Mouse (Mus musculus) embryonic facial prominence, embryonic 13.5 days (tissue): ENCODE results near the gene Surf6. TPM values are rescaled to one million over a fixed set of nuclear protein-coding genes. Genes with fewer than 3 reads are reported as not detected.

ENCODE experiments used
- ATAC-seq: fragments of 200-750 bp; cut with Nextera tagmentation; 2 replicates; pipeline ENCODE4 v1.8.0; 2017; ENCODE audit warnings: low read depth; ENCODE audit not compliant: insufficient number of reproducible peaks, insufficient read depth, low FRiP score, low TSS enrichment
- H3K27ac ChIP-seq: fragments of 300-500 bp; sonication (generic); 2 replicates; pipeline ENCODE4 v1.5.1; 2015; ENCODE audit warnings: moderate library complexity, mild to moderate bottlenecking, inconsistent platforms
- H3K27me3 ChIP-seq: fragments of 300-500 bp; sonication (generic); 2 replicates; pipeline ENCODE4 v1.6.1; 2015; ENCODE audit warnings: mild to moderate bottlenecking, inconsistent platforms
- H3K36me3 ChIP-seq: fragments of 300-500 bp; sonication (generic); 2 replicates; pipeline ENCODE4 v1.6.1; 2015; ENCODE audit warnings: mild to moderate bottlenecking, inconsistent platforms
- H3K4me1 ChIP-seq: fragments of 300-500 bp; sonication (generic); 2 replicates; pipeline ENCODE4 v1.6.1; 2015; ENCODE audit warnings: inconsistent platforms
- H3K4me2 ChIP-seq: fragments of 300-500 bp; sonication (generic); 2 replicates; pipeline ENCODE4 v1.6.1; 2015; ENCODE audit warnings: moderate library complexity, mild to moderate bottlenecking, inconsistent platforms
- H3K4me3 ChIP-seq: fragments of 300-500 bp; sonication (generic); 2 replicates; pipeline ENCODE4 v1.5.1; 2015; ENCODE audit warnings: mild to moderate bottlenecking, inconsistent platforms
- H3K9ac ChIP-seq: fragments of 300-500 bp; sonication (generic); 2 replicates; pipeline ENCODE4 v1.6.1; 2015; ENCODE audit warnings: mild to moderate bottlenecking, inconsistent platforms
- H3K9me3 ChIP-seq: fragments of 300-500 bp; sonication (generic); 2 replicates; pipeline ENCODE4 v1.6.1; 2016; ENCODE audit warnings: inconsistent platforms
- WGBS: fragments of 180-500 bp; shearing (Covaris S2); methylation state at CpG from one replicate; pipeline ENCODE4 v1.1.7; 2015; ENCODE audit warnings: mixed read lengths; 5-methylcytosine and 5-hydroxymethylcytosine counted together
- polyA plus RNA-seq: library from polyadenylated mRNA; unstranded; fragments of >200 nt; fragmentation: Nextera tagmentation; extraction: Ambion mirVana; gene quantifications from 2 replicates; pipeline ENCODE4 v1.2.1, GENCODE M21; 2015

Surf6 gene
- polyA plus RNA-seq: 32.9 and 33.1 TPM in 2 replicates

DNA sequence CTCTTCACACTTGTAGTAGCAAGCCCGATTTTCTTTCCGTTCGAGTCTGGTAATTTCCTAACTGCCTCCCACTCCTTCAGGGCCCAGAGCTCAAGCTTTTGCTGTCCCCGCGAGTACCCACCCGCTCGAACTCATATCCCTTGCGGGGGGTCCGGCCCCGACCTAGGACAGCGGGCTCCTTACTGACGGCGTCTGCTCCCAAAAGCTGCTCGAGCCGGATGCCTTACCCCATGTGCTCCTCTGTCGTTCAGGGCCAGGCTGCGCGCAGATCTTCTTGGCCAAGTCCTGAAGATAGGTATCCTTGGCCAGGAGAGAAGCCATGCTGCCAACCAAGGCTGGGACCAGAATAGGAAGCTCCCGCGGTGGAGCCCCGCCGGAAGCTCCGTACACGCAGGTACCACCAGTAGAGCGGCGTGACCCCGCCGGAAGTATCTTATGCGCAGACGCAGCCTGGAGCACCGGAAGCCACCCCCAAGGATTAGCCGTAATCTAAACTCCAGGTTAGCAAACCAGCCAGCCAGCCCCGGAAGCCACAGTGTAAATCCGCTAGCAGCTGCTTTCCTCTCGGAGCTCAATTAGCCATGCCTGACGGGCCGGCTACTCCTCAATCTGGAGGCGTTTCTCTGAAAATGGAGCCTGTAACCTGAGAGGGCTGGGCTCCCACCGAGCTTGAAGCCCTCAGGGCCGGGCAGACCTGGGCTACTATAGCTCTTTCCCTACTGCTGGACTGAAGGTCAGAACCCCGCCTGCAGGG lies at the start of gene Surf6:
TSS of gene Surf6 (minus strand) at position 413 of the 754 bp plus-strand sequence.
- Histone ChIP-seq H3K4me1 (peaks cover 21% of the 10 kb centered on the region), H3K9me3 (no peaks in the 10 kb centered on the region), H3K27ac (peak within 1 kb of the TSS; percentile 91), H3K4me2 (peak within 1 kb of the TSS; percentile 84), H3K9ac (peak within 1 kb of the TSS; percentile 85), H3K36me3 (peaks cover 59% of the 10 kb centered on the region), H3K4me3 (peak within 1 kb of the TSS; percentile 82), H3K27me3 (no peaks in the 10 kb centered on the region)
- WGBS: under 1% methylated on average over 41 of the region's 41 CpGs
- peak; percentile 88 for ATAC-seq

DNA sequence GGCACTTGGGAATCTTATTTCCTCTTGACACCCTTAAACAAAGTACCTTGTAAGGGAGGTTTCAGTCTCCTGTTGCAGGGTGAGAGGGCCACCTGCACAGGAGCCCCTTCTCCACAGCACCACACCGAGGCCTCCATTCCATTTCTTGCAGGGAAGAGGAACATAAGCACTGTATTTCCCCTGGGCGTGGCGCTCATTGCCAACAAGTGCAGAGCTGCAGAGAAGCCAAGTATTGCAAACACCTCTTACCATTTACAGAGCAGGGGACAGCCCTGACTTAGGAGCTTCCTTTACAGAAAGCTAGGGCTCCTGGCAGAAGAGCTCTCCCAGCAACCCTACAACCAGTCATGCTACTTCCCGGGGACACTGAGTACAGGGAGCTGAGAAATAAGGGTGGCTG lies 49.5 kb upstream of the Surf6 start:
- WGBS: 88% methylated on average over 4 of the region's 4 CpGs
- Histone ChIP-seq H3K4me2 (no peak overlapping the region), H3K4me1 (no peaks in the 10 kb centered on the region), H3K9me3 (no peaks in the 10 kb centered on the region), H3K27ac (no peak overlapping the region), H3K9ac (no peak overlapping the region), H3K36me3 (peaks cover 97% of the 10 kb centered on the region), H3K4me3 (no peak overlapping the region), H3K27me3 (no peaks in the 10 kb centered on the region)
- no peak for ATAC-seq

DNA sequence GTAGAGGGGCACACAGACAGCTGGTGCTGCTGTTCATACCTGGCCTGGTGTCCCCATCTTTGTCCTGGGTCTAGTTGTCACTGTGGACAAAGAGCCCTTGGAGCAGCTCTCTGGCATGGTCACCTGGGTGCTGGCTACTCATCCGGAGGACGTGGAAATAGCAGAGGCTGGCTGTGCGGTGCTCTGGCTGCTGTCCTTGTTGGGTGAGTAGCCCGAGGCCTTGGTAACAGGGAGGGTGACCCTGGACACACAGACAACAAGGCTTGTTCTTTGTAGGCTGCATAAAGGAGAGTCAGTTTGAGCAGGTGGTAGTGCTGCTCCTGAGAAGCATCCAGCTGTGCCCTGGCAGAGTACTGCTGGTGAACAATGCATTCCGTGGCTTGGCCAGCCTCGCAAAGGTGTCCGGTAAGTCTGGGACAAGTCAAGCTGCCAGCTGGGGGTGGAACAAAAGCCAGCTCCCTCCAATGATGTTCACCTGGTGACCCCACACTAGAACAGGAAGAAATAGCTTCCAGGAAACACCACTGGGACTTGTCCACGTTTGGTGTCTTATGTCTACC lies 48.7 kb upstream of the Surf6 start:
- Histone ChIP-seq H3K9me3 (no peaks in the 10 kb centered on the region), H3K4me2 (no peak overlapping the region), H3K4me1 (no peaks in the 10 kb centered on the region), H3K4me3 (no peak overlapping the region), H3K36me3 (peaks cover 97% of the 10 kb centered on the region), H3K9ac (no peak overlapping the region), H3K27me3 (no peaks in the 10 kb centered on the region), H3K27ac (no peak overlapping the region)
- WGBS: 86% methylated on average over 8 of the region's 8 CpGs
- no peak for ATAC-seq

DNA sequence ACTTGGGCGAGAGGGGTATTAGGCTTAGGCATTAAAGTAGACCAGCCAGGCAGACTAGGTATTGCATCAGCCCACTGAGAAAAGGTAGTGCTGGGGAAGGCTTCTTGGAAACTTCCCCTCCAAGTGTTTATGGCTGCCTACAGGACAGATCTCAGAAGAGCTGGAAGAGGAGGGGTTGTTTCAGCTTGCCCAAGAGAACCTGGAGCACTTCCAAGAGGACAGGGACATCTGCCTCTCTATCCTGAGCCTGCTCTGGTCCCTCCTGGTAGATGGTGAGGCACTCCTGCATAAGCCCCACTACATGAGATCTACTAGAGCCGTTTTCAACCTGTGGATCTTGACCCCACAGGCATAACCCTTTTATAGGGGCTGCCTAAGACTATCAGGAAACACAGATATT lies 47.7 kb upstream of the Surf6 start:
- Histone ChIP-seq H3K4me1 (no peaks in the 10 kb centered on the region), H3K27me3 (no peaks in the 10 kb centered on the region), H3K4me3 (no peak overlapping the region), H3K27ac (no peak overlapping the region), H3K9ac (no peak overlapping the region), H3K4me2 (no peak overlapping the region), H3K36me3 (peaks cover 88% of the 10 kb centered on the region), H3K9me3 (no peaks in the 10 kb centered on the region)
- no peak for ATAC-seq
- WGBS: 90% methylated on average over 2 of the region's 2 CpGs

DNA sequence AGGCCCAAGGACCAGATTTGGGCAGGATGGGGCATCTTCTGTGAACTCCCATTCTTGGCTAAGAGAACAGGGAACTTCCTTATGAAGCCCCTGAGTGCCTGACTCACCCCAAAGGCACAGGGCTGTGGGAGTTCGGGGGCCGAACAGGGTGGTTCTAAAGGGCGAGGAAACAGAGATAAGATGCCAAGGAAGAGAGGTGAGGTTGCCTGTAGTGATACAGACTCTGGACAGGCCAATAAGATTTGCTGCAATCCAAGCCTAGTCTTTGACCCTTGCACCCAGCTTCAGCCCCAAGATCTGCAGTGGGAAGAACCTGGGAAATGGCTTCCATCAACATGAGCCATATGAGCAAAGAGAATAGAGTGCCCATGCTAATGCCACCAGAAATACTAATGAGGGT lies 40.6 kb upstream of the Surf6 start:
- no peak overlapping the region for H3K4me3 ChIP-seq
- no peak overlapping the region for H3K27ac ChIP-seq
- H3K4me1 ChIP-seq: no peaks in the 10 kb centered on the region
- no peaks in the 10 kb centered on the region for H3K27me3 ChIP-seq
- no peaks in the 10 kb centered on the region for H3K9me3 ChIP-seq
- no peak for ATAC-seq
- WGBS: 80% methylated on average over 3 of the region's 3 CpGs
- no peak overlapping the region for H3K4me2 ChIP-seq
- H3K9ac ChIP-seq: no peak overlapping the region
- peaks cover 17% of the 10 kb centered on the region; the same call in 1 of the 2 replicates for H3K36me3 ChIP-seq

DNA sequence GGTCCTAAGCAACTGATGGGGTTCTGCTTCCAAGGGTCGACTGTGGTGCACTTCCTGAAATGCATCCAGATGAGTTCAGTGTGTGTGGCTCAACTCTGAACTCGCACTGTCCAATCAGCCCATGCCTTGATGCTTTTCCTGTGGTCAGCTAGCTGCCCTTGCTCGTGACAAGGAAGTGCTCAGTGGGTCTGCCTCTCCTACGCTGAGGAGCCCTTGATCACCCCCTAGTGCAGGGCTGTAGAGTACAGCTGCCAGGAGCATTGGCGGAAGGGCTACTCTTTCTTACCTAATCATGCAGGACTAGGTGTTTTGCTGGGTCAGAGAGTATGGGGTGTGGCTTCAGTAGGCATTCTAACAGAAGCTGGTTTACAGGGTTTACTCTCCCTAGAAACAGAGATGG lies 38.9 kb upstream of the Surf6 start:
- Histone ChIP-seq H3K4me1 (no peaks in the 10 kb centered on the region), H3K9me3 (no peaks in the 10 kb centered on the region), H3K9ac (no peak overlapping the region), H3K27ac (no peak overlapping the region), H3K36me3 (peaks cover 2% of the 10 kb centered on the region; the same call in 1 of the 2 replicates), H3K27me3 (no peaks in the 10 kb centered on the region), H3K4me3 (no peak overlapping the region), H3K4me2 (no peak overlapping the region)
- 38% methylated on average over 5 of the region's 5 CpGs for WGBS
- ATAC-seq: no peak

DNA sequence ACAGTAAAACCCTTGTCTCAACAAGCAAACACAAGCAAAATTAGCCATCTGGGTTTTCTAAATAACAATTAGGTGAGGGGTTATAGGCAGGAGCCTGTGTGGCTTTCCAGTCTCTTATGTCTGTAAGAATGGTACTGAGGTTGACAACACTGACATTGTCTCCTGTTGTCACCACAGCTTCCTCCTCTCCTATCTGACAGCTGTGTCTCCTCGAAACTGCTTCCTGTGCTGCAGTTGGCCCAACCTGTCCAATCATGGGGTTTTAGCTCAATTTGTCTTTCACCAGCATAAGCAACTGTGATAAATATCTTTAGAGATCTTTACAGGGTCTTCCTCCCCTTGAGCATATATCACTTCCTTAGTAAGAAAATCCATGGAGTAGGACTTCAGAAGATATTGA lies 33.7 kb upstream of the Surf6 start:
- 59% methylated on average over 1 of the region's 1 CpGs for WGBS
- Histone ChIP-seq H3K9me3 (no peaks in the 10 kb centered on the region), H3K9ac (no peak overlapping the region), H3K36me3 (0 out of 2 replicates have a peak, but pooled peaks cover 3% of the 10 kb centered on the region), H3K4me2 (no peak overlapping the region), H3K27ac (no peak overlapping the region), H3K4me3 (no peak overlapping the region), H3K27me3 (no peaks in the 10 kb centered on the region), H3K4me1 (peaks cover 13% of the 10 kb centered on the region)
- no peak for ATAC-seq

DNA sequence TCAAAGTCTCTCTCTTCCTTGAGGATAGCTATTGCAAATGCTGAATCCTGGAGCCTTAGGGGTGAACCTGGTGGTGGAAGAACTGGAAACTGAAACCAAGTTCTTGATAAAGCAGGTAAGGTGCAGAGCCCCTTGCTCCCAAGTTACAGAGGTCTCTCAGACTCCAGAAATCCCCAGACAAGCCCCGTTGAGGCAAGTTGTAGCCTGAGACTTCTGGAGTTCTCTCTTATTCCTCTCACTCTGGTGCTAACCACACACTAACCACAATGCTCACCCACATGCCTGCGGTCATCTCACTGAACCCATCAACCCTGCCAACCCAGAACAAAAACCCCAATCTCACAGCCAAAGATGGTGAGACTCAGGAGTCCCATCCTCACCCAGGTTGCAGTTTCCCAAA lies 32.6 kb upstream of the Surf6 start:
- H3K9ac ChIP-seq: no peak overlapping the region
- WGBS: 93% methylated on average over 2 of the region's 2 CpGs
- no peaks in the 10 kb centered on the region for H3K27me3 ChIP-seq
- H3K27ac ChIP-seq: no peak overlapping the region
- no peak overlapping the region for H3K4me2 ChIP-seq
- no peak overlapping the region for H3K4me3 ChIP-seq
- no peak for ATAC-seq
- no peaks in the 10 kb centered on the region for H3K9me3 ChIP-seq
- H3K4me1 ChIP-seq: peaks cover 25% of the 10 kb centered on the region
- H3K36me3 ChIP-seq: peaks cover 14% of the 10 kb centered on the region

DNA sequence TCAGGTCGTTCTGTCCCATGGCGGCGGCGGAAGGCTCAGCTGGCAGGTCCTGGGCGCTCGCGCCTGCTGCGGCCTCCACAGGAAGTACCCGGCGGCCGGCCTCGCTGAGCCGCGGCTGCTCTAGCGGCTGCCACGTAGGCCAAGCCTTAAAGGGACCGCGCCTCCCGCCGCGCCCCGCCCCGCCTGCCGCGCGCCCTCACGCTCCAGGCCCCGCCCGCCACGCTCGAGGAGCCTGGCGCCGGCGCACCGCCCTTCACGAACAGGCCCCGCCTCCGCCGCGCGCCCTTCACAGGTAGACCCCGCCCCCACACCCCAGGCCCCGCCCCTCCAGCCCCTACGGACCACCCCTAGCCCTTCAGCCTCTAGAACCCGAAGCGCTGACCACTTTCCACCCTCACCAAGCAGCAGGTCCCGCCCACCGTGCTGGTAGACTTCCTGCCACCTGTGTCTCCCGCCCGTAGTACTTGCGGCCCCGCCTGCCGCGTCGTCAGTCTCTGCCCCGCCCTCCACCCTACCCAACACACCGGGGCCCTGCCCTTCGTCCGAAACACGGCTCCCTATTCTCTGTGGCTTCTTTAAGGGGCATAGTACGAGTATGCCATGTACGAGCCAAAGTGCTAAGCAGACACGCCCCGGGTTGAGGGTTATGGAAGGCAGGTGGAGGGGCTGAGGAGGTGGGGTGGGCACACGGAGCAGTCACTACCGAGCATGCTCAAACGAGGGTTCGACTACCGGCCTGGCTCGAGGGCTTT lies 30.8 kb upstream of the Surf6 start, which contains the start of the genes Surf4 and Stkld1:
TSS of gene Surf4 (minus strand) at position 625 of the 752 bp plus-strand sequence.
TSS of gene Stkld1 (plus strand) at position 744 of the 752 bp plus-strand sequence.
- peak within 1 kb of the TSS; percentile 100 for H3K9ac ChIP-seq
- H3K4me2 ChIP-seq: peak within 1 kb of the TSS; percentile 73
- no peaks in the 10 kb centered on the region for H3K27me3 ChIP-seq
- under 1% methylated on average over 58 of the region's 70 CpGs for WGBS
- H3K36me3 ChIP-seq: peaks cover 32% of the 10 kb centered on the region
- ATAC-seq: peak; percentile 89
- H3K27ac ChIP-seq: peak within 1 kb of the TSS; percentile 87
- peak within 1 kb of the TSS; percentile 99 for H3K4me3 ChIP-seq
- peaks cover 35% of the 10 kb centered on the region for H3K4me1 ChIP-seq
- H3K9me3 ChIP-seq: no peaks in the 10 kb centered on the region

DNA sequence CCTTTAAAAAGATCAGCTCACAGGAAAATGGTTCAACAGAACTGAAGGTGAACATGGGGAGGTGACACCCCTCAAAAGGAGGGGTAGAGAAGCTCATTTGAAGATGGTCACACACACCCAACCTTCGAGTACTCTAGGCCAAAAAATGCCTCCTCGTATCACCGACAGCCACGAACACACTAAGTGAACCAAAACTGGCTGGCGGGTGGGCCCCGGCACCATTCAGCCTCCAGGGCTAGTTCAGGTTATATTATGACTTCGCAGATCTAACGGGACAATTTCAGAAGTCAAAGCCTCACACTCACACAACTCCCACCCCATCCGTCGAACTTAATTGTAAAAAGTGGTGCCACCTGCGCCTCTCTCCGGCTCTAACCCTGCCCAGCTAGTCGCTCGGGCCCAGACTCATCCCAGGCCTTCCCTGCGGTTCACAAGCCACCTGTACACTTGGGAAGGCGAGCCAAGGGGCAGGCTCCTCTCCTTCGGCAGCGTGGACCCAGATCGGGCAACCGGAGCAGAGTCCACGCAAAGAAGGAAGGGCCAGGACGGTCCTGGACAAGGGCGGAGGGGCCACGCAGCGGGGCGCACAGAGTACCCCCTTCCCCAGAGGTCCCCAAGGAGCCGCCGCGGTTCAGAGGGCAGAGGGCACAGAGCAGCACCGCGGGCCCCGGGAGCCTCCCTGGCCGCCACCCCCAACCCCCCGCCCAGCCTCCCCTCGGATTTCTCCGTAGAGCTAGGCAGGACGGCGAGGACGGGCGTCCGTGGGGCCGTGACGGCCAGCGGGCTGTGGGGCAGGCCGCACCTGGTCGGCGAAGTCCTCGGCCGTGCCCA lies 30.0 kb upstream of the Surf6 start:
- Histone ChIP-seq H3K27me3 (no peaks in the 10 kb centered on the region), H3K36me3 (peaks cover 38% of the 10 kb centered on the region), H3K27ac (peak overlapping the region; percentile 87), H3K4me2 (peak overlapping the region; percentile 73), H3K9me3 (no peaks in the 10 kb centered on the region), H3K4me3 (peak overlapping the region; percentile 99), H3K9ac (peak overlapping the region; percentile 100), H3K4me1 (peaks cover 35% of the 10 kb centered on the region)
- ATAC-seq: 0 out of 2 replicates have a peak, but pooled peaks have one; percentile 3
- 2% methylated on average over 34 of the region's 49 CpGs for WGBS

DNA sequence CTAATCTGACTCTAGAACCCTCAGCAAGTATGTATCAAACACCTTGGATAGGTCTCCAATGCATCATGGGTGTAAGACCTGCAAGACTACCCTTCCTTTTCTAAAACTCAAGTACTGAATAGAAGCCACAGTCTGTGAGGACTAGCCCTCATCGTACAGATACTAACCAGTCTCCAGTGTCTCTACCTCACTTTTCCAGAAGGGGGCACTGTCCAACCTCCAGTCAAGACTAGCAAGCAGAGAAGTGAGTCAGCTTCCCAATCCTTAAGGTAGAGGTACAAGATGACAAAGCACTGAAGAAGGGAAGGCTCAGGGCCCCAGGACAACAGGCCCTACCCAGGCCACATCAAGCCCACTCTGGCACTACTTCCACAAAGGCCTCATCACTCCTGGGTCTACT lies 27.7 kb upstream of the Surf6 start:
- Histone ChIP-seq H3K4me3 (no peak overlapping the region), H3K4me2 (peak overlapping the region; percentile 73), H3K36me3 (peaks cover 59% of the 10 kb centered on the region), H3K27ac (no peak overlapping the region), H3K27me3 (no peaks in the 10 kb centered on the region), H3K9ac (no peak overlapping the region), H3K9me3 (no peaks in the 10 kb centered on the region), H3K4me1 (peaks cover 35% of the 10 kb centered on the region)
- no peak for ATAC-seq
- WGBS: 41% methylated on average over 1 of the region's 1 CpGs
